Mouse (Mus musculus) 3T3-L1 (cell line): ENCODE results near the gene Ints1.
A peak's percentile ranks its signal among the peaks of the same experiment; 100 is the strongest.
"Not testable (repeated sequence)": the region's sequence is repeated elsewhere in the genome, so short reads cannot be mapped to it uniquely, and the experiment has no call there.

Source experiments
- DNase-seq: peaks from one replicate; pipeline ENCODE4 v3.0.0-alpha.2; 2015; ENCODE audit warnings: low read depth, low spot score

The Ints1 gene

GRCm38 (mm10) chr5:139756135-139756534, 19.3 kb downstream of the Ints1 start:
- no peak for DNase-seq

- peak; percentile 73 for DNase-seq
These were observed 20.7 kb downstream of the Ints1 start for GRCm38 (mm10) chr5:139754753-139755152.

- peak; percentile 80 for DNase-seq
These were observed 24.9 kb downstream of the Ints1 start for GRCm38 (mm10) chr5:139750535-139750934.

- DNase-seq = no peak
These were observed 25.9 kb downstream of the Ints1 start for GRCm38 (mm10) chr5:139749413-139750125.

- peak; percentile 86 for DNase-seq
These were observed 29.7 kb downstream of the Ints1 start for GRCm38 (mm10) chr5:139745771-139746170.

GRCm38 (mm10) chr5:139742640-139743039, 32.8 kb downstream of the Ints1 start:
- not testable (repeated sequence) for DNase-seq

- DNase-seq = no peak
These were observed 36.7 kb downstream of the Ints1 start for GRCm38 (mm10) chr5:139738592-139739315.

GRCm38 (mm10) chr5:139737841-139738591, 37.5 kb downstream of the Ints1 start:
- no peak for DNase-seq

- no peak for DNase-seq
These were observed 39.0 kb downstream of the Ints1 start for GRCm38 (mm10) chr5:139736504-139736940.

GRCm38 (mm10) chr5:139735677-139736503, 39.6 kb downstream of the Ints1 start, which contains the start of gene Micall2:
TSS of gene Micall2 (minus strand) at chr5:139736336.
- DNase-seq = peak; percentile 98

GRCm38 (mm10) chr5:139734746-139735145, 40.7 kb downstream of the Ints1 start:
- peak; percentile 69 for DNase-seq

GRCm38 (mm10) chr5:139734016-139734415, 41.5 kb downstream of the Ints1 start:
- no peak for DNase-seq

- DNase-seq = peak; percentile 37
These were observed 42.8 kb downstream of the Ints1 start for GRCm38 (mm10) chr5:139732634-139733107.

- DNase-seq = peak; percentile 97
These were observed 44.6 kb downstream of the Ints1 start for GRCm38 (mm10) chr5:139730712-139731486.

- DNase-seq = no peak
These were observed 48.2 kb downstream of the Ints1 start for GRCm38 (mm10) chr5:139727261-139727660.

GRCm38 (mm10) chr5:139726186-139726585, 49.3 kb downstream of the Ints1 start:
- DNase-seq = peak; percentile 68

- no peak for DNase-seq
These were observed 50.9 kb downstream of the Ints1 start for GRCm38 (mm10) chr5:139724336-139725116.

GRCm38 (mm10) chr5:139723113-139723512, 52.4 kb downstream of the Ints1 start:
- no peak for DNase-seq

- DNase-seq = no peak
These were observed 52.8 kb downstream of the Ints1 start for GRCm38 (mm10) chr5:139722709-139723108.
